Mouse (Mus musculus) ES-E14 (cell line): ENCODE data around the gene Aco1.

Experiments
- CHD2 ChIP-seq: IDR thresholded peaks from 2 replicates; pipeline ENCODE4 v1.6.1; 2014; ENCODE audit warnings: mild to moderate bottlenecking, low read depth, low read length, inconsistent platforms
- HCFC1 ChIP-seq: IDR thresholded peaks from 2 replicates; pipeline ENCODE4 v1.6.1; 2012; ENCODE audit warnings: low read length, inconsistent platforms, borderline replicate concordance; ENCODE audit not compliant: insufficient read depth
- MAFK ChIP-seq: IDR thresholded peaks from 2 replicates; pipeline ENCODE4 v1.6.1; 2014; ENCODE audit warnings: mild to moderate bottlenecking, low read depth, low read length, inconsistent platforms; ENCODE audit not compliant: insufficient read depth
- ZNF384 ChIP-seq: IDR thresholded peaks from 2 replicates; pipeline ENCODE4 v1.6.1; 2012; ENCODE audit warnings: low read depth, low read length, inconsistent platforms

DNA sequence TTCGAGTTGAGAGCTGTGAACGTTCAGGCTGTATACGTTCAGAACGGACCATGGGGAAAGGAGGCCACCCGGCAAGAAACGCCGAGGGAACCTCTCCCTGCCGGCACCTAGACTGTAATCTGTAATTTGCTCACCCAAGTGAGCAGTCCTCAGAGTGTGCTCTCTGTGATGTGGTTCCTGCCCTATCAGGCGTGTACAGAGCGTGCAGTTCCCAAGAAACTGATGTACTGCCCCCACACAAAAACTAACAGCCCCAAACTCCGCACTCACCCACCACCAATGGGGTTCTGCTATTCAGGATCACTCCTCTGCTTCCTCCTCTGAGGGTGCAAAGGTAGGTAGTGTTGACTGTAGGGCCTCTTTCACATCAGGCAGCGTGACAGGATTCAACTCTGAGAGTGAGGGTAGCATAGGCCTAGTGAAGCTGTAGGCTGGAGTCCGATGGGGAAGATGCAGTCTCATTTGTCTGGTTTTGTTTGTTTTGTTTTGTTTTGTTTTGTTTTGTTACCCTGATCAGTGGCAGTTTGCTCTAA is 12.7 kb downstream of the Aco1 start:
- no peak for TF ChIP-seq ZNF384
- no peak for TF ChIP-seq HCFC1
- TF ChIP-seq MAFK, result no peak
- no peak for TF ChIP-seq CHD2
